Mouse (Mus musculus) liver, adult 2 months (tissue): ENCODE data around the gene Kif17.

ENCODE experiments used
- CTCF ChIP-seq: fragments of 200-500 bp; IDR thresholded peaks from 2 replicates; pipeline ENCODE4 v1.5.1; 2011; ENCODE audit warnings: low read depth, low read length, control low read depth
- POLR2A ChIP-seq: fragments of 200-500 bp; IDR thresholded peaks from 2 replicates; pipeline ENCODE4 v1.6.1; 2011; ENCODE audit warnings: low read length, control low read depth; ENCODE audit not compliant: insufficient read depth; ENCODE audit errors: extremely low read depth

DNA sequence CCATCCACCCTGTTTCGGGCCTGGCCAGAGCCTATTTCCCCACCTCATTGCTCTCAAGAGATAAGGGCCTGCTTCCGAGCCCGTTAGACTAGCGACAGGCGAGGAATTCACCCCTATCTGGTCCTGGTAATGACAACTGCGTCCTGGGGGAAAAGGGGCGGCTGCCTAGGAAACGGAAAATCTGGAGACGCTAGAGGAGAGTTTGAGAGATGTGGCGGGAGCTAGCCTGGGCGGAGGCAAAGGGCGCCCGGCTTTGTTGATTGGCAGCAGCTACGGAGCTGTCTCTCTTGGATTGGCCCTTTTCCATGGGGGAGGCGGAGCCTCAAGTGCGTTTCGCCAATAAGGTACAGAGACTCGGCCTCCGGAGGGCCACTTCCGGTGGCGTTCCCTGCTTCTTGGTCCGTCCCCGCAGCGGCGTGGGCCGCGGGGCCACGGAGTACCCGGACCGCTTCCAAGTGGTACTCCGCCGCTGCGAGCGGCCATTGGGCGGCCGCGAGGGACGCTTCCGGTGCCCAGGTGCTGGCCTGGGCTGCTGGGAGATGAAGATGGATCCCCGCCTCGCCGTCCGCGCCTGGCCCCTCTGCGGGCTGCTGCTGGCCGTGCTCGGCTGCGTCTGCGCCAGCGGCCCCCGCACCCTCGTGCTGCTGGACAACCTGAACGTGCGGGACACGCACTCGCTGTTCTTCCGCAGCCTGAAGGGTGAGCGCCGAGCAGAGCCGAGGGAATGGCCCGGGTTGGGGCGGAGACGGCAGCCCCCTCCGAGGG lies 54.3 kb downstream of the Kif17 start, which contains the start of gene Ddost:
- no peak for TF ChIP-seq CTCF
- peak; percentile 61 for TF ChIP-seq POLR2A
